Mouse (Mus musculus) right cerebral cortex, postnatal 14 days (tissue): ENCODE measurements at regions not wholly inside any gene's neighbourhood (a gene's known extent, or its start where the extent isn't known, plus 50 kb on each side); places are given as distances from the start of the nearest gene placed in this dataset.
A peak's percentile ranks its signal among the peaks of the same experiment; 100 is the strongest.

Source experiments
- DNase-seq: peaks from one replicate; pipeline ENCODE4 v3.0.0; 2022

DNA sequence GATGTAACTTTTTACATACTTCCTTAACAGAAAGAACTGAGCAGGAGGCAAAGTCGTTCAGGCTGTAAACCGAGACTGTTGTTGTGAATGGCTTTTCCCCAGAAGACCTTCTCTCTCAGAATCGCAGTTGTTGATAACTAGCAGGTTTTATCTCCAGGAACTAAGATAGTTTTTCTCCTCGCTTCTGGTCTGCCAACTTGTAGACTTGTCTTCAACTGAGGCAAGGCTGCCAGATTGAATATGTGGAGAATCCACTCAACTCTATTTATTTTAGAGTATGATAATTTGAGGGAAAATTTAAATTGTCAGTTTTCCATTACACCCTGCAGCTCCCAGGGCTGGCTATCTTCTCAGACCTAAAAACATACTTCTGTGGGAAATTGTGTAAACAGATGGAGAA is 206.6 kb upstream of the Tet2 start:
- DNase-seq, result no peak

DNA sequence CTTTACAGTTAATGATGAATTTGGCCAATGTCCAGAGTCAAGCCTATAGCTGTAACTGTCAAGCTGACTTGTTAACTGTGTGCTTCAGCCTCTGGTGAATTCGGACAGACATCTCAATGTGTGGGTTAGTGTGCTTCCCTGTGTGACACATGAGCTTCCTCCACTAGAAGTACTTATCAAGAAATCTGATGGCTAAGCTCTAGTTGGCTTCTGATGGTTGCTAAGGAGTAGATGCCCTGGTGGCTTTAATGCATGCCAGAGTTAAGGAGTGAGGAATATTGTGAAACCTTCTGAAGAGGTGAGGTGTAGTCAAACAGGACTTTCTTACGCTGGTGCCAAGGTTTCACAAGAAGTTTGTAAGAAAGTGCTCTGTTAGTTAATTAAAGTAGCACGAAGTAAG is 208.1 kb upstream of the Tet2 start:
- no peak for DNase-seq

DNA sequence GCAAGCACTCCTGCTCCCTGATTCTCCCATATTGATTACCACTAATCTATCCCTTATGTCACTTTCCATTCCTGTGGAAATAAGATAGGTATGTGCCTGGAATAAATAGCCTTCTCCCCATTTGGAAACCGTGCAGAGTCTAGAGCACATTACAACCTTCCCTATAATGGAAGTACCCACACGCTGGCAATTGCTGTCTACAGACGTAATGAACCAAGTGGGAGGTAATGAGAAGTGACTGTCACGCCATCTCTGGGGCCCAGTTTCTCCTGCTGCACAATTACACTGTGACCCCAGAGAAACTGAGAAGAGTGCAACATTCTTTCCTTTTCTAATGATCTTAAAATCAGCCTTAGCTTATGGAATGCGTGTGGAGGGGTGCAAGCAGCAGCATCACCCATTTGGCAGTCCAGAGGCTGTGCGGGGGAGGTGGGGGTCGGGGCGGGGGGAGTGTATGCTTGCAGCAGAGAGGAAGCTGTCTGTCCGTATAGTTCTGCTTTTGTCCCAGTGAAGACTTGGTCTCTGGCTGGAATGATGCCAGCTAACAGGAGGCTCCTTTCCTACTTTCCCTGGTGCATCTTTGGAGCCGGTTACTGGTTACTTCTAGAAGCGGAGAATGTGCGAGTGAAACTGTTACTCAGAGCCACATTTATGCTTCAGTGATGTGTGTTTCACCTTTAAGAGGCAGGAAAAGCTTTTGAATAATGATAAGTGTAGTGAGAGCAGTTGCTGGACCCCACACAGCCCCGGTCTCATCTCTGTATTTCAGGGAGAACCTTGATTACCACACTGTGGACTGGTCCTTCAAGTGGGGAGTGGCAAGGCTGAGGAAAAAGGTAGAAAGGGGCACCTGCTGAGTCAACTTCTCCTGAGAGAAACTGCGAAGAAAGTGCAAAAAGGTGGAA is 209.3 kb upstream of the Tet2 start:
- no peak for DNase-seq

DNA sequence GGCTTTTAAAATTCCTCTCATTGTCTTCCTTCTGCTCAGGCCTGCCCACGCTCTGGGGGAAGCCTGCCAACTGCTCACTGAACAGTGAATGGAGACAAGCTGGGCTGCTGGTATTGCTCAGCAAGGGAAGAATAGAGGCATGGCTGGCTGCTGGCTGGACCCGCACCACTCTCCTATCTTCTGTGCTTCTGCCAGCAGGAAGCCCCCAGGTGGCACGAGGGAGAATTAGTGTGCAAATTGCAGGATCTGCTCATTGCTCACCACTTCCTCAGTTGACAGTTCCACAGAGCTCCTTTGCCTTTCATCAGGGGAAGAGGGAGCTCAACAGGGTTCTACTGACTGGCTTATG is 209.9 kb upstream of the Tet2 start:
- peak; percentile 90 for DNase-seq

DNA sequence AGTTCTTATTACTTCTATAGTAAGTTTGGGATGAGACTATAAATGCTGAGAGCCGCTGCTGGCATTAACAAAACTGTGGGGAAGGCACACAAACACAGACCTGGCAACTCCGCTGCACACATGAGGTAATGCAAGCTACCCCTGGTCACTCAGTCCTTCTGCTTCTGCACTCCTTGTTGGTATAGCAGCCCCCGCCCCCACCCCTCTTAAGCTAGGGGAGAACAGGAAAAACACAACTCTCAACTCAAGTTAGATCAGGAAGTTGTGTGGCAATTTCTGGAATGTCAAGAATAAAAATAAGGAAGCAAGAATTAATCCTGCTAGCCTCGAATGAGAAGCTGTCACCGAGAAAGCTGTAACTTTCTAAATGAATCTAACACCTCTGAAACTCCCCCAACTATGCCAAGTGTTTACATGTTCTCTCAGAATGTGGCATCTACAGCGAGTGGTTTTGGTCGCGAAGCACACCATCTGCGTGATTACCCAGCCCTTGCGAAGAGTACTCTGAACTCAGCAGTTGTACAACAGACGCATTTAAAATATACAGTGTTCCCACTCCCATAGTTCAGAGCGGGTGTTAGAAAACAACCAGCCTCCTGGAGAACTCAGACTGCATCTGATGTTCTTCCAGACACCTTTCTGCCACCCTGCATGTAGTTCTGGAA is 212.9 kb upstream of the Tet2 start:
- no peak for DNase-seq

DNA sequence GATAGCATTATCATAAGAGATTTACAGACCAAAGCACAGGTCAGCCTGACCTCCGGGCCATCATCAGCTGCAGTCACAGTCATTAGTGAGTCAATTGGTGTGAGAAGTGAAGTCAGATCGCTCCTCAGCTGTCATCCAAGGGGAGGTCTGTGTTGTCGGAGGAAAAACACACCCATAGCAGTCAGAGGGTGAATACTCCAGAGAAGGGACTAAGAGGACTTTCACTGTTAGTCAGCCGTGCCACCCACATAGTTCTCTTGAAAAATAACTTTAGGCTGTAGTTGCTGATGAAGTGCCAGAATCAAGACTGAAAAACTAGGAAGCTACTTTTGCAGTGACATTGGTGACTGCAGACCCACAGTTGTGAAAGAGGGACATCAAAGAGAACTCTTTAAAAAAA is 213.5 kb upstream of the Tet2 start:
- no peak for DNase-seq

DNA sequence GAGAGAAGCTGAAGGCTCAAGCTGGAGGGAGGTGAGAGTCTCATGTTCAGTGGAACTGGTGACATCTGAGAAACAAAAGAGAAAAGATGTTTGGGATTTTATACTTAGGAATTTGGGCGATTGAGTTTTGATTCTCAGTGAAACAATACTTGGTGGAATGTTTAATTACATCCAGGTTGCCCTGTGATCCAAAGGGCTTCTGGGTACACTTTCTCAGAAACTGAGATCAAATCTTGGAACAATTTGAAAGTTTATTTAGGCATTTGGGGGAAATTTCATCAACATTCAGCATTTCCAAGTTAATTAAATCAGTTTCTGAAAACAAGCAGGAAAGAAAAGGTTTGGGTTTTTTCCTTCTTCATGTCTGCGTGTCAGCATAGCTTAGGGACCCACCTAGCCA is 214.7 kb upstream of the Tet2 start:
- no peak for DNase-seq

DNA sequence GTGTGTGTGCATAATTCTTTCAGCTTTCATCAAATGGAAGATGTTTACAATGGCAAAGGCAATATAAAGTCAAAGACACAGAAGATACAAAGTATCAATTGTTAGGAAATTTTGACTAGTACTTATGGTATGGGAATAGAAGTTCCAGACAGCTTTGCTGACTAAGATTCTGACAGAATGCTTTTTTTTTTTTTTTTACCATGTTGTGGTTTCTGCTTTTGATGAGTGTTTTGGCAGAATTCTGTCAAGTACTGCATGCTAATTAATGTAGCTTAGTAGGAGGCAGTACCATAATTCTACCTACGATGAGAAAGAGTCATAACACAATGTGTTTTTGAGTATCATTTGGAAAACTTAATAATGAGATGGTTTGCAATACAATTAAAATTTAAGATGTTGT is 215.3 kb upstream of the Tet2 start:
- no peak for DNase-seq

DNA sequence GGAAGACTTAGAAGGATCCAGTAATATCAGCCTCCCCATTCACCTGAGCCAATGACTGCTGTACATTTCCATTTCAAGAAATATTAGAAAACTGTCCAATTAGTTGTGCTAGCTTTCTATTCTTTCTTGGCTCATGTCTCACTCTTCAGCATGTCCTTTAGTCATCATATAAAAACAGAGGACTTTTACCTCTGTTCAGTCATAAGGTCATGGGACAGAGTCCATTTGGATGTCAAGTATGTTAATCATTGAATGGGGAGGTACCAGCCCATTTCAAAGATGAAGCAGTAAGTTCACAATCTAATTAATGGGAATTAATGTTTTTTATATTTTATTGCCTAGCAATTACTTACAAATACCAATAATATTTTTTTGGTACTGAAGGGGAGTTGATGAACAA is 218.8 kb upstream of the Tet2 start:
- no peak for DNase-seq

DNA sequence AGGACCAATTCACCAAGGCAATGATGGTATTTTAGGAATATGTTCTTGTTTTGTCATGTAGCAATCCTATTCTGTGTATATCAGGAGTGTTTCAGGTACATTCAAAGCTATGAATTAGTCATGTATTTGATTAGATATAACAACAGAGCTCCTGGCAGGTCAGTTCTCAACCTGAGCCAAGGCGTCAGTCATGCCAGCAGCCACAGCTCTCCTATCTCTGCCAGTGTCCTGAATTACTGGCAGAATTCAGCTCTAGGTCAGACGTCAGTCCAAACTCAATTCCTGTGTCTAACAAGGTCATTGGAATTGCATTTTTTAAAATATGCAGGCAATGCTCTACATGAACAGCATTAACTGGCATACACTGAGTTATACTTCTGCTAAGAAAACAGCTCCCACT is 228.6 kb upstream of the Tet2 start:
- no peak for DNase-seq

DNA sequence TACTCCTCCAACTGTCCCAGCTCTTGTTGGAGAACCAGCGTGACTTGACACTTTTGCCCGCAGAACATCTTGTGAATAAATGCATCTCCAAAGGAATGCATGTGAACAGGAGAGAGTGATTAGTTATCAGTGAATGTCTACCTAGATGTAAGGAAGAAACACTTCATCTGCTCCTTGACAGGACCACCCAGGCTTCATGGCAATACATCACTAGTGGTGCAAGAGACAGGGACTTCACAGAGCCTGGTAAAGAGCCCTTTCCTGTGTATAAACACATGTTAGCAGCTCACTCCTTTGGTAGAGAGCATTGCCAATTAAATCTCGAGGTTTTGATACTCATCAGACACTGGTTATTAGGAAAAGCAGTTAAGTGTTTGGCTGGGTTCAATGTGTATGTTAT is 229.3 kb upstream of the Tet2 start:
- DNase-seq, result no peak

DNA sequence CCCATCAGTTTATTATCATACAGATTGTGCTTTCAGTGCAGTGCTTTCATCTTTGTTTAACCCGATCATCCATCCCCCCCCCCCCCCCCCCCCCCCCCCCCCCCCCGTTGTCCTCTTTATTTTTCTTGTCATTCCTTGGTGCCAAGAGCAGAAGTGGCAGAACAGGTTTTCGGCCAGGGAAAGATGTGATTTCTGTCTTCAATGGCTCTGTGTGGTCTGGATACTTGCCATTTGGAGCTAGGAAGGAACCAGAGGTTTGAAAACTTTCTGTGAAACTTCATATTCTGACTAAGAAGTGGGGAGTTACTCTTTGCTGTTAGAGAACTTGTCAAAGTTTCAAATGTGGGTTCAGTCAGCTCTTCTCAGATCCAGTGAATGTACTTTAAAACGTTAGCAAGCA is 231.1 kb upstream of the Tet2 start:
- DNase-seq, result no peak

DNA sequence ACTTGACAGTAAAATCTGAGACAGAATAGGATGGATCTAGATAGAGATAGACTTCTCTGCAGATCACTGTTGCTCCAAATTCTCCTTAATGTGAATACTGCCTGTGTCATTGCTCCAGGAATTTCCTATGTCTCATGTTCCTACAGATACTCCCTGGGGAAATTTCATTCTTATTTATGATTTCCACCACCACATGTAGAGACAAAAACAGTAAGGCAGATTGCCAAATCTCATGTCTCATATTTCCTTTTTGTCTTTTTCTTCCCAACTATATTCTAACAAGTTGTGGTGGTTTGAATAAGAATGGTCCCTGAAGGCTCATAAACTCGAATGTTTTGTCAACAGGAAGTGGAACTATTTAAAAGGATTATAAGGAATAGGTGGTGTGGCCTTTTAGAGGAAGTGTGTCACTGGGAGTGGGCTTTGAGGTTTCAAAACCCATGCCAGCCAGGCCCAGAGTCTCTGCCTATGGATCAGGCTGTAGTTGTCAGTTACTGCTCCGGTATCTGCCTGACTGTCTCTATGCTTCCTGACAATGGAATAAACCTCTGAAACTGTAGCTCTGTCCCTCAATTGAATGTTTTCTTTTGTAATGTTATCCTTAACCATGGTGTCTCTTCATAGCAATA is 234.3 kb upstream of the Tet2 start:
- DNase-seq, result no peak

DNA sequence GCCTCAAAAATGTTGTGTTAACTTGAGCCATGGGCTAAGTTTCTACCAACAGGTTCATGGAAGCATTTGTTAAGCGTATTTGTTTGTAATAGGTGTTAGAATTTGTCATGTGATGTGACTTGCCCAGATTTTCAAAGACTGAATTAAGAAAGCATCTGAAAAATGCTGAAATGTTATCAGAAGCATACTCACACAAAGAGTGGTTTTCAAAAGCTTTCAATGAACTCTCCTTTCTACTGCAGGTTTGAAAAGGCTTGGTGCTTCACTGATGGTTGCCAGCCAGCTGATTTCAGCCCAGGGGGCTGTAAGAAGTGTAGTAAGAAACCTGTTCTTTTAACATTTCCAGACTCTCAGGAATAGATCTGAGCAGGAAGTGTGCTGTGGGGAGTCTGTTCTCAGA is 238.1 kb upstream of the Tet2 start:
- DNase-seq, result no peak

DNA sequence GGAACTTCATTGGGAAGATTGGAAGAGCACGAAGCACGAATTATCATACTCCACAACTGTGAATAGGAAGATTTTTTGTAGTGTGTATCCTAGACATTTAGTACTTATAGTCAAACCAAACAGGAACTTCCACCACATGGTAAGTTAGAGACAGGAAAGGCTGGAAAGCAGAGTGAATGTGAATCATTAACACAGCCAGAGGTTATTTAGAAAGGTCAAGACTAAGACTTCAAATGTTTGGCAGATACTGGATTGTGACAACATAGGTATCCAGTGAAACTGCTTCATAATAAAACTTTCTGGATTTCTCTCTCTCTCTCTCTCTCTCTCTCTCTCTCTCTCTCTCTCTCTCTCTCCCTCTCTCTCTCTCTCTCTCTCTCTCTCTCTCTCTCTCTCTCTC is 246.4 kb upstream of the Tet2 start:
- no peak for DNase-seq

DNA sequence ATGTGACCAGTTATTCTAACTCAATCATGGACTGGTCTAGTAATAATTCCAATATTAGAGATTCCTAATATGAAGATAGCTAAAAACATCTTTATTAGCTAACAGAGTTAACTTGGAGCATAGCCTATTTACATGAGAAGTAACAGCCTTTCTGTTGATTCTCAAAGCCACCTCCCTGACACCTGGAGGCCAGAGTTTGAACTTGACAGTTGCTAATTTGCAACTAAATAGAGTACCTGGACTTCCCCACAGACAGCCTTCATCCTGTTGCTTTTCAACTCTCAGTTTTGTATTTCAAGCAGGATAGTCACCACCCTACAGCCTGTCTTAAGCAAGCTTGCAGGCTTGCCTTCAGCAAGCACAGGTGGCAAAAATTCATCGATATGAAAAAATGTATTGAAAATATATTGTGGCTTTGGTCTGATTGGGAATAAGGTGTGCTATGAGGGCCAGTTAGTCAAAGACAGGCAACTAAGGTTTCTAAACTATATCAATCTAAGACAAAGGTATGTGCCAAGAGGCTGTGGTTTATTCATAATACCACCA is 264.1 kb upstream of the Tet2 start:
- no peak for DNase-seq

DNA sequence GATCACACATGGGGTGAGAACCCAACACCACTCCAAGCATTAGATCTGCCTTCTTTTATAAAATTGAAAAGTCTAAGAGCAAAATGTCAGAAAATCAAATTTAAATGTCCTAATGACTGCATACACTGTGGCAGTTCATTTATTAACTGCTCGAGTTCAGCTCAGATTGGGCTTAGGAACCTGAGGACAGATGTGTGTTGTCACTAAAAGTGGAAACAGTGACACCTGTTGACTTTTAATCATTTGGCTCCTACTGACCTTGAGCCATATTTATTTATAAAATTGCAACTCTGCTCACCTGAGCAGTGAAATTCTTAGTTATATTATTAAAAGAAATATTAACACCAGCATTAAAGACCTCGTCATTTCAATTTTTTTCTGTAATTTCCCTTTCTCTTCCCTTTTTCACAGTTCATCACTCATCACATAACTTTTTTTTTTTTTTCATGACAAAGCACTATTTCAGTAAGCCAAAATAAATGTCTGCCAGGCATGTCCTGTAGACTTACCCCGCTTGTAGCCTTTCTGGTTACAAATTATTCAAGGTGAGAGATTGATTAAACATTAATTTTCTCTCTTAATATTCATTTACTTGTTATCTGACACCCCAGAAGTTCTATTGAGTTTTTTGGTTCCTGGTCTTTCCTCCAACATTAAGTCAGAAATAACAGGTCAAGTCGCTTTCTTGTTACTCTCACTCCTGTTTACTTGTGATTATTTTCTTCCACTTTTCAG is 274.2 kb upstream of the Tet2 start:
- DNase-seq, result no peak

DNA sequence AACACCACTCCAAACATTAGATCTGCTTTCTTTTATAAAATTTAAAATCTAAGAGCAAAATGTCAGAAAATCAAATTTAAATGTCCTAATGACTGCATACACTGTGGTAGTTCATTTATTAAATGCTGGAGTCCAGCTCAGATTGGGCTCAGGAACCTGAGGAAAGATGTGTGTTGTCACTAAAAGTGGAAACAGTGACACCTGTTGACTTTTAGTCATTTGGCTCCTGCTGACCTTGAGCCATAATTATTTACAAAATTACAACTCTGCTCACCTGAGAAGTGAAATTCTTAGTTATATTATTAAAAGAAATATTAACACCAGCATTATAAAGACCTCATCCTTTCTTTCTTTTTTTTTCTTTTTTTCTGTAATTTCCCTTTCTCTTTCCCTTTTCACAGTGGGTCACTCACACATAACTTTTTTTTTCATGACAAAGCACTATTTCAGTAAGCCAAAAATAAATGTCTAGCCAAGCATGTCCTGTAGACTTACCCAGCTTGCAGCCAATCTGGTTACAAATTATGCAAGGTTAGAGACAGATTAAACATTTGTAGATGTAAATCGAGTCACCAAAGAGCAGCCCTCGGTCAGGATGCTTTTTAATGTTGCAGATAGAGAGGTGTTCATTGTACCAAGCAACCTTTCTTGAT is 288.9 kb upstream of the Tet2 start:
- DNase-seq, result no peak

DNA sequence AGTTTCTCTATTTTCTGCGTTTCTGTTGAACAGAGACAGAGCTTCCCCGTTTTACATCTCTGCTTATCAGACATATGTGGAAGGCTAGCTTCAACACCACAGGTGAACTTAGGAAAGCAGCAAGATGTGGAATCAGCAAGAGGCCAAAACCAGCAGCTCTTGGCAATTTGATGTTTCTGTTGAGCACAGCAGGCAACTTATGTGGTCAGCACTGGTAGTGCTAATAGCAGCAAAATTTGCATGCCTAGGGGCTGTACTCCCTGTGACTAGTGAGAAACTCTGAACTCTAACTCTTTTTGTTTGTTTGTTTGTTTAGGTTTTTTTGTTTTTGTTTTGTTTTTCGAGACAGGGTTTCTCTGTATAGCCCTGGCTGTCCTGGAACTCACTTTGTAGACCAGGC is 289.5 kb upstream of the Tet2 start:
- DNase-seq, result no peak

DNA sequence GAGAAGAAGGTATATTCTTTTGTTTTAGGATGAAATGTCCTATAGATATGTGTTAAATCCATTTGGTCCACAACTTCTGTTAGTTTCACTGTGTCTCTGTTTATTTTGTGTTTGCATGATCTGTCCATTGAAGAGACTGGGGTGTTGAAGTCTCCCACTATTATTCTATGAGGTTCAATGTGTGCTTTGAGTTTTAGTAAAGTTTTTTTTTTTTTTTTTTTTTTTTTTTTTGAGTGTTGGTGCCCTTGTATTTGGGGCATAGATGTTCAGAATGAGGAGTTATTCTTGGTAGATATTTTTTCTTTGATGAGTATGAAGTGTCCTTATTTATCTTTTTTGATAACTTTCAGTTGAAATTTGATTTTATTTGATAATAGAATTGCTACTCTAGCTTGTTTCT is 301.4 kb upstream of the Tet2 start:
- no peak for DNase-seq

DNA sequence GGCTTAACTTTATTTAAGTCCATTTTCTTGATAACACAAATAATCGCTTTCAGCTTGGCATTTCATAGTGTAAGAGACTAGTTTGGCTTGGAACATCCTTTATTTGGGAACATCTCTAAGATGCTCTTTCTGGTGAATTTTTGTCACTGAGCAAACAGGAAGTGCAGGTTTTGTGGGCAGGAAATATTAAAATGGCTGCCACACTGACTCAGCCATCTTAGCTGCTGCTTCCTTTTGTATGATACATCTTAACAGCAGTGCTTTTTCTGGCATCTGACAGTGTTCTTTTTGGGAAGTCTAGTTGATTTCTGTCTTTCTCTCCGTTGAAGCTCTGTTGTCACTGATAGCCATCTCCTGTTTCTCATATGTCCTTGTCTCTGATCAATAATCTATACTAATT is 329.4 kb upstream of the Tet2 start:
- no peak for DNase-seq

DNA sequence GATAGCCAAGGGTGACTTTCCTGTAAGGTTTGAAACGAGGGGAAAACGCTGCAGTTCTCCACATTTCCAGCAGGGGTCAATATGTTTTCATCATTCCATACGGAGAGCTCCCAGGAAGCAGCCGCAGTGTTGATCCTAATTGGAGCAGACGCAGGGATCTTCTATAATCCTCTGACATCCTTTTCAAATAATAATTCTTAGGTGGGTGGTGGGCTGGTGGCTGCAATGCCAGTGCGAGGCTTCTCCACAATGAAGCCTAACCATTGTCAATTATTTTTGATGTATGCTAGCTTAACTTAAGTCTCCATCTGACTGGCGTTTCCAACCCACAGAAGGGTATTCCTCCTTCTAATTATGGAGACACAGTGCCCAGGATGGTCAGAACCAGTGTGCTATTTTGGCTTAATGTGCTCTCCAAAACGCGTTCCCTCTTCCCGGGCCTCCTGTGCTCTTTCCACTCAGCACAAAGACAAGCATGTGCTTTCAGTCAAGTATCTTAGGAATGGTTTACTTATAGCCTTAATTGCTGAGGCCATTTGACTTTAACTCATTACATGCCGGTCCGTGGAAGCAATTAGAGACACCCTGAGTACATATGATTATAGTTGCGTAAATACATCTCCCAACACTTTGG is 331.6 kb upstream of the Tet2 start:
- peak; percentile 77 for DNase-seq
